Mouse (Mus musculus) midbrain, embryonic 11.5 days (tissue): ENCODE measurements around the gene Ldlrad3. TPM values are rescaled to one million over a fixed set of nuclear protein-coding genes. Genes with fewer than 3 reads are reported as not detected.

ENCODE experiments used
- ATAC-seq: fragments of 200-750 bp; cut with Nextera tagmentation; 2 replicates; pipeline ENCODE4 v1.8.0; 2017; ENCODE audit warnings: moderate TSS enrichment, moderate library complexity; ENCODE audit not compliant: low FRiP score
- DNase-seq: peaks from one replicate; pipeline ENCODE4 v3.0.0; 2015; ENCODE audit warnings: low spot score; ENCODE audit errors: missing footprints
- H3K27ac ChIP-seq: fragments of 300-500 bp; sonication (generic); 2 replicates; pipeline ENCODE4 v1.5.1; 2014; ENCODE audit warnings: low read depth, low read length
- H3K27me3 ChIP-seq: fragments of 300-500 bp; sonication (generic); 2 replicates; pipeline ENCODE4 v1.6.1; 2014; ENCODE audit warnings: mild to moderate bottlenecking, low read length, moderate library complexity, mixed read lengths; ENCODE audit not compliant: control insufficient read depth, insufficient read depth
- H3K36me3 ChIP-seq: fragments of 300-500 bp; sonication (generic); 2 replicates; pipeline ENCODE4 v1.6.1; 2014; ENCODE audit warnings: mild to moderate bottlenecking, low read length, moderate library complexity, mixed read lengths; ENCODE audit not compliant: control insufficient read depth, insufficient read depth
- H3K4me1 ChIP-seq: fragments of 300-500 bp; sonication (generic); 2 replicates; pipeline ENCODE4 v1.6.1; 2014; ENCODE audit warnings: low read length; ENCODE audit not compliant: control insufficient read depth, insufficient read depth
- H3K4me2 ChIP-seq: fragments of 300-500 bp; sonication (generic); 2 replicates; pipeline ENCODE4 v1.6.1; 2014; ENCODE audit warnings: mild to moderate bottlenecking, moderate library complexity
- H3K4me3 ChIP-seq: fragments of 300-500 bp; sonication (generic); 2 replicates; pipeline ENCODE4 v1.5.1; 2014; ENCODE audit warnings: low read depth, low read length
- H3K9ac ChIP-seq: fragments of 300-500 bp; sonication (generic); 2 replicates; pipeline ENCODE4 v1.6.1; 2014; ENCODE audit warnings: low read length
- H3K9me3 ChIP-seq: fragments of 300-500 bp; sonication (generic); 2 replicates; pipeline ENCODE4 v1.6.1; 2016; ENCODE audit warnings: low read length; ENCODE audit not compliant: control insufficient read depth
- WGBS: fragments of 180-500 bp; shearing (Covaris S2); extraction: QIAGEN DNeasy Blood & Tissue Kit; methylation state at CpG from one replicate; pipeline ENCODE4 v1.1.7; 2014; 5-methylcytosine and 5-hydroxymethylcytosine counted together
- polyA plus RNA-seq: library from polyadenylated mRNA; unstranded; fragments of >200 nt; fragmentation: Nextera tagmentation; extraction: Ambion mirVana; gene quantifications from 2 replicates; pipeline ENCODE4 v1.2.1, GENCODE M21; 2014

Gene Ldlrad3
- polyA plus RNA-seq, 1 experiment from 2014 or later = 53.1 TPM

DNA sequence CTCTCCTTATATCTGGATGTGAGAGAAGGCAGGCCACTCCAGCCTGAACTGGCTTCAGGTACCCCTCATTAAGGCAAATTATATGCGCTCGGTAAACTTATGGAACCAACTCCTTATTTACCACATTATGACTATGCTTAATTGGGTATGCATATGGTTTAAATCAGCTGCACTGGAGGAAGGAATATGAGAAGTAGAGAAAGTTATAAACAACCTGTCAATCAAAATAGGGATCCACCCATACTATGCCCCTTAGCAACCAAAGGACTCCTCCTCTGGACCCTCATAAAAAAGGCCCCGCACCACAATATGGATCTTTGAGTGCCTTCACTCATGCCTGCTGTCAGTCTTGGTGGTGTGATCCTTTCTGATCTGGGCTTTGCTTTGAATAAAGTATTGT is 165.6 kb downstream of the Ldlrad3 start:
- WGBS = 93% methylated on average over 3 of the region's 3 CpGs
- no peaks in the 10 kb centered on the region for H3K27me3 ChIP-seq

DNA sequence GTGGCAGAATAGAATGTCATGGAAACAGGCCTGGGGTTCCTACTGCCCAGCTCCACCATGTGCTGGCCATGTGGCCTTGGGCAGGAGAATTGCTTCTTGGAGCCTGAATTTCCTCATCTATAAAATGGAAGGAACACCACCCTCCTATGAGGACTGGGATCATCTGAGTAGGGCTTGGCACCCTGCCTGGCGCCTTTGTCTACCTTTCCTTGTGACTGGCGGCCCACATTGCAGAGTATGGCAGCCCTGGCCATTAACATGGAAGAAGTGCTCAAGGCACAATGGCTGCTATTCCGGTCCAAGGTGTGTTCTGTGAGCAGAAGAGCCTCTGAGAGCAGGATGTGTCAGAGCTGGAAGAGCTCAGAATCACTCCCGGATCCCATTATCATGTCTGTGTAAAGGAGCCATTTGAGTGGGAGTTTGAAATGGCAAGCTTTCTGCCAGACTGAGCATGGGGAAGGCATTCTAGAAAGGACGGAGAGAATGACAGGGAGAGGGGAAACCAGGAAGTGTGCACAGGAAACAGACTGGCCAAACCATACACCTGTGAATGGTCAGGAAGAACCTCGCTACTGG is 171.6 kb downstream of the Ldlrad3 start:
- no peak overlapping the region for H3K27ac ChIP-seq
- H3K4me1 ChIP-seq = no peaks in the 10 kb centered on the region
- no peak overlapping the region for H3K4me2 ChIP-seq
- ATAC-seq = no peak
- no peak for DNase-seq
- H3K4me3 ChIP-seq = no peak overlapping the region
- H3K9me3 ChIP-seq = no peaks in the 10 kb centered on the region
- H3K36me3 ChIP-seq = no peaks in the 10 kb centered on the region
- no peak overlapping the region for H3K9ac ChIP-seq
- 93% methylated on average over 6 of the region's 6 CpGs for WGBS
- H3K27me3 ChIP-seq = no peaks in the 10 kb centered on the region

More for the DNA sequence above, 165.6 kb downstream of the Ldlrad3 start:
- Histone ChIP-seq H3K9me3 (no peaks in the 10 kb centered on the region), H3K4me1 (peaks cover 15% of the 10 kb centered on the region), H3K27ac (no peak overlapping the region), H3K9ac (no peak overlapping the region), H3K4me3 (no peak overlapping the region), H3K36me3 (no peaks in the 10 kb centered on the region), H3K4me2 (no peak overlapping the region)
- DNase-seq (no peak), ATAC-seq (no peak)

DNA sequence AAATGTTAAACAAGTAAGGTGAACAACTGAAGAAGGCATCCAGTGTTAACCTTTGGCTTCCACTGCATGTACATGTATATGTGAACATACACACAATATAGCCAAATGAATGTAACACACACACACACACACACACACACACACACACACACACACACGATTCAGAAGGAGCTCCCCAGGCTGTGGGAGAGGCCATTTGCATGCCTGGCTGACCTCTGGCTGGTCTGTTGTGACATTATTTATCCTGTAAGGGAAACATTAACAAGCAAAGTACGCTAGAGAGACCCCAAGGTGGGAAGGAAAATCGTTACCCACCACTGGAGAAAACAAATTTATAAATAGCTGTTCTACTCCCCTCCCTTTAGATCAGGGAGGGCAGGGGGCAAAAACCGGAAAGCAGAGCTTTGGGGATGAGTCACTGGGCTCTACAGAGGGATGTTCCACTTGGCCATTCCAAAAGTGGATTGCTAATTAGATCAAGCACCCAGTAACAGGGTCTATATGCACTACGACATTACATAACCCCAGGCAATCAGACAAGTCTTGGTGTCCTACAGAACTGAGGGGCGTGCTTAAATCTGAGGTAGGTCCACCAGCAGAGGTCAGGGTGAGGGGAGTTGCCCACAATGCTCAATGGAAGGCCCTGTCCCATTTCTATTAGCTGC is 174.7 kb downstream of the Ldlrad3 start:
- H3K4me1 ChIP-seq = peaks cover 12% of the 10 kb centered on the region
- H3K4me3 ChIP-seq = no peak overlapping the region
- H3K27me3 ChIP-seq = no peaks in the 10 kb centered on the region
- WGBS = 81% methylated on average over 6 of the region's 6 CpGs
- H3K4me2 ChIP-seq = no peak overlapping the region
- no peak for DNase-seq
- no peaks in the 10 kb centered on the region for H3K36me3 ChIP-seq
- H3K27ac ChIP-seq = no peak overlapping the region
- ATAC-seq = no peak
- no peak overlapping the region for H3K9ac ChIP-seq
- H3K9me3 ChIP-seq = no peaks in the 10 kb centered on the region

DNA sequence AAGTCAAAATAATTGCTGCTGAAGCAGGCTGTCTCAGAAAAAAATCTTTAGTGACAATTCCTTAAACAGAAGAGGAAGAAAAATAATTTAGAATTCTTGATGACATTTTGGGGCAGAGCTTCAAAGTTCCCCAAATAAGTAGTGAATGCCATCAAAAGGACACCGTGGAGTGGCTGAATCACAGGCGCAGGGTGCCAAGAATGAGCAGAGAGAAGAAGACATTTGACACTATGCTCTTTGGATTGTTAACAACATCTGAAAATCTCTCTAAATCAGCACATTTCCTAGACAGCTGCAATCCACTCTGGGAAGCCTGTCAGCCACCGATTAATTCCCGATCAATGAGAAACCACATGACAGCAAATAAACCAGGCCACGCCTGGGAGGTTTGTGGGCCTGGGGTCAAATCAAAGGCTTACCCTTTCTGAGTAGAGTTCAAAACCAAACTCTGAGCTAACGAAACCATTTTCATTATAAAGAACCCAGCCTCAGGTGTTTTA is 176.4 kb downstream of the Ldlrad3 start:
- Histone ChIP-seq H3K27me3 (no peaks in the 10 kb centered on the region), H3K4me3 (no peak overlapping the region), H3K4me1 (peaks cover 28% of the 10 kb centered on the region), H3K27ac (no peak overlapping the region), H3K36me3 (no peaks in the 10 kb centered on the region), H3K9ac (no peak overlapping the region), H3K4me2 (no peak overlapping the region), H3K9me3 (no peaks in the 10 kb centered on the region)
- DNase-seq = no peak
- ATAC-seq = no peak
- 65% methylated on average over 6 of the region's 6 CpGs for WGBS

DNA sequence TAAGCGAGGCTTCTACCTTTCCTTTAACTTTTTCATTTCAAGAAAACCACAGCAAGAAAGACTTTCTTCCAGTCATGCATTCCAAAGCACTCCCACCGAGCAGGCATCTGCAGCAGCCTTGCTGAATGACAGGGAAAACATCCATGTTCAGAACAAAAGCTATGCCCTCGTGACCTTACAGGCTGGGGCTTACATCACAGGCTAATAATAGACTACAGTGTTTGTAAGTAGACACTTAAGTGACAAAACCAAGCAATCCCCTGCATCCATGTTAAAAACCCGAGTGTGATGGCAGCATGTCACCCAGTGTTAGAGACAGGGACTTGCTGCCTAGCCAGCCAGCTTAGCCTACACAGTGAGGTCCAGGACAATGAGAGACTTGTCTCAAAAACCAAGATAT is 180.0 kb downstream of the Ldlrad3 start:
- Histone ChIP-seq H3K27ac (peak overlapping the region; percentile 65), H3K27me3 (no peaks in the 10 kb centered on the region), H3K36me3 (no peaks in the 10 kb centered on the region), H3K4me1 (peaks cover 63% of the 10 kb centered on the region), H3K9ac (peak overlapping the region; percentile 42), H3K9me3 (no peaks in the 10 kb centered on the region), H3K4me3 (no peak overlapping the region), H3K4me2 (no peak overlapping the region)
- ATAC-seq (peak; percentile 9; the same call in 1 of the 2 replicates), DNase-seq (peak; percentile 91)
- WGBS = 11% methylated on average over 4 of the region's 4 CpGs

DNA sequence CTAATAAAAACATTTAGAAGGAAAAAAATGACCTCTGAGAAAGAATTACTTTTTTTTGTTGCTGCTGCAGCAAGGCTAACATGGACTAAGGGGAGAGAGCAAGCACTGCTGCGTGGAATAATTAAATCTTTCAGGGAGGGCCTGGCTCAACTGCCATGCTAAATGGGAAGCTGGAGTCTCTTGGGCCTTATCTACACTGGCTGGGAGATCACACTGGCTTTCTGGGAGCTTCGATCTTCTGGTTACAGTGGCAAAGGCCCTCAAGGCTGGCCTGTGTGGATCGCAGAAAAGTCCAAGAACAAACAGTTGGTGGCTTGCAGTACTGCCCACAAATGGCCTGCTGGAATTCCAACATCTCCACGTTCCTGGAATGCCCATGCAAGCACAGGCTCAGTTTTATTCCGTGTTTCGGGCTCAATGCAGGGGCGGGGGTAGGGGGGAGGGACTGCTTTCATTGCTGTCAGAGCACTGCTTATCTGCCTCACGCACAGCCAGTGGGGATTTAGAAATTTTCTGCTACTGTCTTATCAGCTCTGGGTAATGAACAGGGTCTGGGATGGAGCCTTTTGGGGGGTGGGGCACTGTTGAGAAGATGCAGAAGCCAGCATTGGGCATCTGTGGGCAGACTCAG is 180.7 kb downstream of the Ldlrad3 start:
- Histone ChIP-seq H3K4me1 (peaks cover 64% of the 10 kb centered on the region), H3K9me3 (no peaks in the 10 kb centered on the region), H3K4me3 (no peak overlapping the region), H3K4me2 (0 out of 2 replicates have a peak overlapping the region, but pooled peaks have one; percentile 2), H3K36me3 (no peaks in the 10 kb centered on the region), H3K27ac (peak overlapping the region; percentile 65), H3K9ac (peak overlapping the region; percentile 42), H3K27me3 (no peaks in the 10 kb centered on the region)
- WGBS = 33% methylated on average over 8 of the region's 8 CpGs
- DNase-seq (peak; percentile 90), ATAC-seq (peak; percentile 17)

DNA sequence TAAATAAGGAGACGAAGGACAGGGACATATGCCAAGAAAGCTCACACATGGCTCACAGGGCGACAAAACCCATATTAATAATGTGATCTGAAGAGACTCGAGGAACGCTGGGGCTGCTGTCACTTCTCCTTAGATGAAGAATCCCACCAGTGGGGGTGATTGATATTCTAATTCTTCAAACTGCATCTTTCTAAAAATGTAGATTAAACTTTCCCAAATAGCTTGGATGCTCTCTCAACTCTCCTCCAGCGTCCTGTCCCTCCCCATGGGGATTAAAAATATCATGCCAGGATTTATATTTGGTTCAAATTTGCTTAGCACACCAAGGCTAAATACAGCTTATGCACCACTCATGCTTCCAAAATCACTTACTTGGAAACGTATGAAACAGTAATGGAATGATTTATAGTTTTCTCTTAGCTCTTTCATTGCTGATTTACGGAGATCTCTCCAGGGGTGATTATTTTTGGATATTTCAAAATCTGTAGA is 182.4 kb downstream of the Ldlrad3 start:
- no peak overlapping the region for H3K9ac ChIP-seq
- DNase-seq = no peak
- H3K27me3 ChIP-seq = no peaks in the 10 kb centered on the region
- 47% methylated on average over 7 of the region's 7 CpGs for WGBS
- ATAC-seq = no peak
- H3K4me2 ChIP-seq = no peak overlapping the region
- H3K36me3 ChIP-seq = no peaks in the 10 kb centered on the region
- no peak overlapping the region for H3K4me3 ChIP-seq
- peaks cover 66% of the 10 kb centered on the region for H3K4me1 ChIP-seq
- no peaks in the 10 kb centered on the region for H3K9me3 ChIP-seq
- H3K27ac ChIP-seq = peak overlapping the region; percentile 96

DNA sequence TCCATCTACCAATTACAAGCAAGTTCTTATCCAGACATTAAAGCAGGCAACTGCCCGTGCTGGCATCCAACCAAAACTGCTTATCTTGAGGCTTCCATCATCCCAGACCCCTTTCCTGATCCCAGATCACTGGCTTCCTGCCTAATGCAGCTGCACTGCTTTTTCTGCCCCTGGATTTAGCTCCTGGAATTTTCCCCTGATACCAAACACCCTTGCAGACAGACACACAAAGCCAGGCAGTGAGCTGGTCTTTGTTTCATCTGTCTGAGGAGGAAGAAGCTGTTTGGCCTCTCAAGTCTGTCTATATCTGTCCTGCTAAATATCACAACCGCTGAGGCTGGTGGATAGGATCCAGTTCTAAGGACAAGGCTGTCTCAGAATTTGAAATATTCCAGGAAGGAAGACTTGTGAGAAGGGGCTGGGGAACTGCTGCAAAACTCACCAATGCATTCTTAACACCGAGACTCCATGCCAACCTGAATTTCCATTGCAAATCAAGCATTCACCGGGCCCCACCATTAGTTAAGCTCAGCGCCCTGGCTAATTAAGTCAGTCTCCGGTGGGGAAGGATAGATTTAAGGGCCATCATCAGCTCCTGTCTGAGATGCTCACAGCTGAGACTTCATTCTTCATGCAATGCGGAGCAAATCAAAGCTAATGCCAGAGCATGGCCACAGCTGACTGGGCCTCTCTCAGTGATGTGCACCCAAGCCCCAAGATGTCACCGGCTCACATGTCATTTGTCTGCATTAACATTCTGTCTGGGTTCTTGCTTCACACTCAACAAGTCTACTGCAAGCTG is 183.0 kb downstream of the Ldlrad3 start:
- peaks cover 65% of the 10 kb centered on the region for H3K4me1 ChIP-seq

More for the DNA sequence above, 183.0 kb downstream of the Ldlrad3 start:
- H3K9ac ChIP-seq = peak overlapping the region; percentile 51
- H3K27me3 ChIP-seq = no peaks in the 10 kb centered on the region
- no peaks in the 10 kb centered on the region for H3K36me3 ChIP-seq
- 11% methylated on average over 8 of the region's 8 CpGs for WGBS
- DNase-seq (peak; percentile 93), ATAC-seq (peak; percentile 84)
- peak overlapping the region; percentile 26 for H3K4me2 ChIP-seq
- H3K4me3 ChIP-seq = no peak overlapping the region
- peak overlapping the region; percentile 96 for H3K27ac ChIP-seq
- no peaks in the 10 kb centered on the region for H3K9me3 ChIP-seq
